In genomic region chr4:47138967-47139777, GRCm38 (mm10) we compare ENCODE assay signal across 8 mouse cellular contexts. TPM values are rescaled to one million over a fixed set of nuclear protein-coding genes. Genes with fewer than 3 reads are reported as not detected.
DNase-seq lines count a peak whose midpoint lies in the region; ATAC-seq and TF ChIP-seq lines count a peak whose summit lies in the region.

No protein-coding gene starts in this region.

- no peak overlapping the region for H3K4me2 ChIP-seq in hindbrain, postnatal 0 days (ENCODE audit: low read depth, low read length)
- no peak overlapping the region for H3K4me2 ChIP-seq in hindbrain, embryonic 14.5 days (replicated peaks)
- no peak overlapping the region for H3K4me2 ChIP-seq in intestine, postnatal 0 days (replicated peaks; ENCODE audit: low read depth)

- no peaks in the 10 kb centered on the region; the same call in 1 of the 2 replicates for H3K4me1 ChIP-seq in hindbrain, postnatal 0 days (ENCODE audit: insufficient read depth, low read length)
- H3K4me1 ChIP-seq in hindbrain, embryonic 14.5 days (replicated peaks; ENCODE audit: control insufficient read depth, insufficient read depth, low read length), result 0 out of 2 replicates have a peak, but pooled peaks cover 16% of the 10 kb centered on the region
- peaks cover 60% of the 10 kb centered on the region for H3K4me1 ChIP-seq in embryonic facial prominence, embryonic 10.5 days
- no peaks in the 10 kb centered on the region for H3K4me1 ChIP-seq in intestine, postnatal 0 days (replicated peaks; ENCODE audit: control insufficient read depth, insufficient read depth, low read length)

- ATAC-seq in hindbrain, postnatal 0 days, result peak; percentile 57
- no peak for ATAC-seq in hindbrain, embryonic 14.5 days (ENCODE audit: low FRiP score)
- 0 out of 2 replicates have a peak, but pooled peaks have one; percentile 25 for ATAC-seq in intestine, postnatal 0 days

- intact Hi-C loops in left cerebral cortex, postnatal 25 days (cut with DNase I), result loop anchor here (5.0 kb wide), 2 partner anchors 88 to 213 kb away; partner anchors contain the start of gene Tgfbr1
- intact Hi-C loops in left cerebral cortex, postnatal 36 days (cut with DNase I), result no loop called here

- no peak overlapping the region for H3K9ac ChIP-seq in hindbrain, postnatal 0 days (replicated peaks; ENCODE audit: low read length)
- H3K9ac ChIP-seq in hindbrain, embryonic 14.5 days, result no peak overlapping the region
- H3K9ac ChIP-seq in intestine, postnatal 0 days (ENCODE audit: low read depth, low read length), result no peak overlapping the region

- 45% methylated on average over 9 of the region's 9 CpGs for WGBS in hindbrain, postnatal 0 days
- 35% methylated on average over 9 of the region's 9 CpGs for WGBS in hindbrain, embryonic 14.5 days
- 17% methylated on average over 9 of the region's 9 CpGs for WGBS in embryonic facial prominence, embryonic 10.5 days
- 35% methylated on average over 9 of the region's 9 CpGs for WGBS in intestine, postnatal 0 days

- no peaks in the 10 kb centered on the region for H3K36me3 ChIP-seq in hindbrain, postnatal 0 days (ENCODE audit: insufficient read depth, low read length)
- no peaks in the 10 kb centered on the region for H3K36me3 ChIP-seq in hindbrain, embryonic 14.5 days (replicated peaks; ENCODE audit: control insufficient read depth, insufficient read depth)
- H3K36me3 ChIP-seq in embryonic facial prominence, embryonic 10.5 days (replicated peaks), result no peaks in the 10 kb centered on the region
- no peaks in the 10 kb centered on the region for H3K36me3 ChIP-seq in intestine, postnatal 0 days (ENCODE audit: control insufficient read depth, insufficient read depth)

- H3K27me3 ChIP-seq in hindbrain, postnatal 0 days (ENCODE audit: insufficient read depth, low read length), result no peaks in the 10 kb centered on the region
- no peaks in the 10 kb centered on the region for H3K27me3 ChIP-seq in hindbrain, embryonic 14.5 days (ENCODE audit: control insufficient read depth, insufficient read depth, low read length)
- H3K27me3 ChIP-seq in embryonic facial prominence, embryonic 10.5 days (replicated peaks; ENCODE audit: low read depth, poor library complexity, severe bottlenecking), result peaks cover 3% of the 10 kb centered on the region; the same call in 1 of the 2 replicates
- no peaks in the 10 kb centered on the region for H3K27me3 ChIP-seq in intestine, postnatal 0 days (replicated peaks; ENCODE audit: control insufficient read depth, insufficient read depth, low read length)

- no peak overlapping the region for H3K27ac ChIP-seq in hindbrain, postnatal 0 days
- H3K27ac ChIP-seq in hindbrain, embryonic 14.5 days, result no peak overlapping the region
- H3K27ac ChIP-seq in embryonic facial prominence, embryonic 10.5 days (replicated peaks), result peak overlapping the region; percentile 84
- no peak overlapping the region for H3K27ac ChIP-seq in intestine, postnatal 0 days (ENCODE audit: low read depth, low read length)

- no peak for DNase-seq in hindbrain, postnatal 0 days (ENCODE audit: low spot score)
- no peak for DNase-seq in hindbrain, embryonic 14.5 days (ENCODE audit: low spot score)
- peak; percentile 76 for DNase-seq in embryonic facial prominence, embryonic 10.5 days (ENCODE audit: low spot score)
- peak; percentile 8 for DNase-seq in lung, postnatal 25 days (ENCODE audit: low spot score)
- DNase-seq in left cerebral cortex, postnatal 25 days (ENCODE audit: low spot score in 2 of 2), result no peak
- DNase-seq in thymus, postnatal 0 days (ENCODE audit: low spot score), result no peak
- DNase-seq in left cerebral cortex, postnatal 36 days (ENCODE audit: low spot score in 2 of 2), result no peak

- TF ChIP-seq CTCF in hindbrain, postnatal 0 days (IDR thresholded peaks at IDR 0.05; ENCODE audit: low read depth), result no peak
- no peak for TF ChIP-seq CTCF in intestine, postnatal 0 days (IDR thresholded peaks at IDR 0.05; ENCODE audit: low read depth)

- H3K9me3 ChIP-seq in hindbrain, postnatal 0 days (ENCODE audit: low read length), result no peaks in the 10 kb centered on the region
- no peaks in the 10 kb centered on the region for H3K9me3 ChIP-seq in hindbrain, embryonic 14.5 days (ENCODE audit: control insufficient read depth, low read length)
- no peaks in the 10 kb centered on the region for H3K9me3 ChIP-seq in embryonic facial prominence, embryonic 10.5 days
- no peaks in the 10 kb centered on the region for H3K9me3 ChIP-seq in intestine, postnatal 0 days (ENCODE audit: control insufficient read depth)

- no peak overlapping the region for H3K4me3 ChIP-seq in hindbrain, postnatal 0 days (ENCODE audit: low read length)
- no peak overlapping the region for H3K4me3 ChIP-seq in hindbrain, embryonic 14.5 days (replicated peaks; ENCODE audit: low read length)
- H3K4me3 ChIP-seq in embryonic facial prominence, embryonic 10.5 days, result peak overlapping the region; percentile 17
- no peak overlapping the region for H3K4me3 ChIP-seq in intestine, postnatal 0 days (ENCODE audit: low read depth, low read length)

RNA-seq across cellular contexts. Expression of gene Galnt12, which starts 47.5 kb away (rescaled TPM):
- 1.5 and 1.7 TPM in 2 replicates for total RNA-seq in hindbrain, postnatal 0 days (2014; rRNA removed)
- polyA plus RNA-seq in hindbrain, postnatal 0 days (2015; fragmentation: Nextera tagmentation; extraction: Ambion mirVana), result 1.2 and 1.4 TPM in 2 replicates
- polyA plus RNA-seq in hindbrain, embryonic 14.5 days (2014; fragmentation: Nextera tagmentation; extraction: Ambion mirVana), result 1.2 TPM in 2 replicates
- polyA plus RNA-seq in embryonic facial prominence, embryonic 10.5 days (2016; fragmentation: Nextera tagmentation; extraction: Ambion mirVana), result 3.1 and 3.4 TPM in 2 replicates
- 16.5 and 19.2 TPM in 2 replicates for polyA plus RNA-seq in intestine, postnatal 0 days (2015; fragmentation: Nextera tagmentation; extraction: Ambion mirVana)
- 1 to 10 TPM in 1 of 2 experiments, under 1 TPM in 1; 0.76 to 1.2 TPM for total RNA-seq in left cerebral cortex, postnatal 25 days (2021)
- 35.3 and 37.1 TPM in 2 replicates for polyA plus RNA-seq in thymus, postnatal 0 days (2015; fragmentation: Nextera tagmentation; extraction: Ambion mirVana)
- 1 to 10 TPM in 1 of 2 experiments, under 1 TPM in 1; 0.72 to 1.1 TPM for total RNA-seq in left cerebral cortex, postnatal 36 days (2021)

Comparison
In these comparisons a context has a peak if more than half of its experiments do, and no peak if none do; other contexts are left out.
1. DNase-seq: peak in embryonic facial prominence, embryonic 10.5 days (single experiment) and lung, postnatal 25 days (single experiment); none in hindbrain, postnatal 0 days (single experiment), hindbrain, embryonic 14.5 days (single experiment), left cerebral cortex, postnatal 25 days (0 of 2), thymus, postnatal 0 days (single experiment) and left cerebral cortex, postnatal 36 days (0 of 2).